Mouse (Mus musculus): ENCODE results near the gene Rapgef3.

DNA sequence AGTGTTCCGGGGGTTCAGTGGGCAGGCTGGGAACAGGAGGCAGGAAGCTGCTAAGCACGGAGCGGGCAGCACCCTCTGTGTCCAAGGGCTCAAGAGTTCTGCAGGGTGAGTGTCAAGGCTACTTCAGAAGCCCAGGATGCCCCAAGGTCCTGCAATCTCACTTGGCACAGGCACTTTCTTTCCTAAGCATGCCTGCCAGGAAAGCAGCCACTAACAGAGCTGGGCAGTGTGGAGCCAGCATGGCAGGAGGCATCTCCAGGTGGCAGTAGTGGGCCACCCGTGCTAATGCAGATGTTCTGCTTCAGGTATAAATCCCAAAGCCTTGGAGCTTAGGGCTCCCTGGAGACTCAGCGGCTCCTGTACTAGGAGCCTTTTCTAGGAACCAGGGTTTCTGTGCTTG, 42.2 kb upstream of the Rapgef3 start:
- TF ChIP-seq CTCF (IDR thresholded peaks at IDR 0.05; ENCODE audit: low read depth) (peak; percentile 63), EP300 (IDR thresholded peaks at IDR 0.05; ENCODE audit: low read depth) (no peak)
